Mouse (Mus musculus) forelimb bud, embryonic 11.5 days (tissue): ENCODE measurements at regions not wholly inside any gene's neighbourhood (a gene's known extent, or its start where the extent isn't known, plus 50 kb on each side); places are given as distances from the start of the nearest gene placed in this dataset.
"Not testable (repeated sequence)": the region's sequence is repeated elsewhere in the genome, so short reads cannot be mapped to it uniquely, and the experiment has no call there.

Experiments used
- DNase-seq: peaks from one replicate; pipeline ENCODE4 v3.0.0-alpha.2; 2012; ENCODE audit warnings: low read depth, low spot score

DNA sequence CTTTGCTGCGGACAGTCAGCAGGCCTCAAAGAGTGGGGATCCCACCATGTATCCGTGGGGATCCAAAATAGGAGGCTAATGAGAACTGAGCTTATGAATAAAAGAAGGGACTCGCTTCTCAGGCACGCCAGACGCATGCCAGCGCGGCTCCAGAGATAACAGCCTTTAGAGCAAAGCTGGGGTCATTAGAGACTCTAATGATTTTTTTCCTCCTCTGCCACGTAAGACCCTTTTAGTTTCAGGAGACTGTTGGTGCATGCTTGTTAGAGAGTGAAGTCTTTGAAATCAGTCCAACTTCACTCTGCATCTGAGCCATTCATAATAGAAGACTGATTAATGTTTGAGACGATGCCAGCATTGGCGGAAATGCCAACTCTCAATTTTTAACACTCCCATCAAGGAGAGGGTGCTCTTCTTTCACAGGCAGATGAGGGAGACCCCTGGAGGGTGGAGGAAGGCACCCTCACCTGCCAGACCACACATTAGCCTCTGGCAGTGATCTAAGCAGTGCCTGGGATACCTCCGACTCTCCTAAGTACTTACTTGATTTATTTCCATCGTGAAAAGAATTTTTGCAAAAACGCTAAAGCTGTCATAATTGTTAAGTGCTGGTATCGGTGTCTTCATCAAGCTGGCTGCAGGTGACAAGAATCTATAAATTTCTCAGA lies 104.0 kb upstream of the Tcerg1l start:
- no peak for DNase-seq

DNA sequence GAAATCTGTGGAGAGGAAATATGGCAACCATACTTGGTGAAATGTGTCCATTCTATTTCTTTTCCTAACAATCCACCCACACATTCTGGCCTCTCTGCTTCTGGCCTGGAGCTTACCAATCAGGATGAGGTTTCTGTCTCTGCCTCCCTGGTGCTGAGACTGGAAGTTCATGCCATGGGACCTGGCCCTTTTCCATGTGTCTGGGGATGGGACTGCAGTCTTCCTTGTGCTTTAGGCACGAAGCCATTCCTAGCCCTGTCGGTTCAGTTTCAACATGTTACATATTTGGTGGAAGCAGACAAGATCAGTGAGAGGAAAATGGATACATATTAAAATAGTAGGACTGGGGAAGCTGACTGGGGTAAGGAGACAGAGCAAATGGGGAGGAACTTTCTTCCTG lies 100.2 kb upstream of the Tcerg1l start:
- DNase-seq = no peak

DNA sequence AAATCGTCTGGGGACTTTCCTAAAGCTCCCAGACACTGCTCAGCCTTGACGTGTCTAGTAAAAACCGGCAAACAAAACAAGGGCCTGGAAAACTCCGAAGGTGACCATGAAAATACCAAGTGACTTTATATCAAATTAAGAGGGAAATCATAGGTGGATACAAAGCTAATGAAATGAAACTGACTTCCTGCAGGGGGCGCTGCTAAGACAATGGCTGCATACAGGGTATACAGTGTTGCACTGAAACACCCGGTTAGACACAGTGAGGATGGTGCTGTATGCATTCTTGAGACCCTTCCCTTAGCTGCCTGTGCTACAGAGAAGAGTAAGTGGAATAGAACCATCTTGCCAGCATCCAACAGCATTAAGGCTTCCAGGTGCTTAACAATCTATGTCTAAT lies 99.7 kb upstream of the Tcerg1l start:
- DNase-seq = no peak

DNA sequence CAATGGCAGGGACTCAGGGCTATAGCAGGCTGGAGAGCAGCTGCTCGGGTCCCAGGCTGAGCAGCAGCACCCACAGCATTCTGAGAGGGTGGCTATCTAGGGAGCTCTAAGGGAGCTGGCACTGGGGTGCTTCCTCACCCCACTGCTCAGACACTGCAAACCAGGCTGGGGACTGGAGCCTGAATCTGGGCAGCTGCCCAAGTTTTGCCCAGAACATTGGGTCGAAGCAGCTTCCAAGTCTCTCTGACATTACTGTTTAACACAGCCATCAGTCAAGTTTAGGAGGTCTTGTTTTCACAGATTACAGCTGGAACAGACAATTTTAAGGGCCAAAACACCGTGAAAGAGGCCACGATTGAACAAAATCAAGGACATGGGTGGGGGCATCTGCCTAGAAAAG lies 96.1 kb upstream of the Tcerg1l start:
- no peak for DNase-seq

DNA sequence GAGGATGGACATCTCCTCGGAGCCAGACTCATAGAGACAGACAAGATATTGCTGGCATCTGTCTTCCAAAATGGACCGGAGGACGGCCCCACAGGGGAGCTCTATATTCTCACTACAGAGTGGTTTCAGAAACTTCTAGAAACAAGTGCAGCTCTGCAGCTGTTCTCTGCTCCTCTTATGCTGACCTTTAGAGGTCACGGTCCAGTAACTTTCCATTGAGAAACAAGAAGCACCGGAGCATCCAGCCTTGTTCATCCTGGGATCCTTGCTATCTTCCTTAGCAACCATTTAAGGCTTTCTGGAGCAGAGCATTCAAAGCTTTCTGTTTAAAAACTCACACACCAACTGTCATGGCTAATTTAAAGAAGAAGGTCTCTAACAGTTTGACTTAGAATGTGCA lies 94.7 kb upstream of the Tcerg1l start:
- DNase-seq = no peak

DNA sequence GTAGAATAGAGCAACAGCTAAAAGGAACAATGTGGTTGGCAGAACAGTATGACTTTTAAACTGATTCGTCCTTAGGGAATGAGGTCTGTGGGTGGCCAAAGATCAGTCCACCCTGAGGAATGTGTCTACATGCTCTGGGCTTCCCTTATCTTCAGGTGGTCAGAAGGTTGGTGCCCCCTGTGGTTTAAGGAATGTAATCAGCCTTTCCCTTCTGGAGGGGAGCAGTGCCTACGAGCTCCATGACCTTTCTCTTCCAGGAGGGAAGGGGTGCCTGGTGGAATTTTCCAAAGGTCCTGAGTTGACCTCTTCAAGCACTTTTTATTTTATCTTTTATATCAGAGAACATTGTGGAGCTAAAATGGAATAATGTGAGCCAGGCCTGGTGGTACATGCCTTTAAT lies 91.9 kb upstream of the Tcerg1l start:
- no peak for DNase-seq

DNA sequence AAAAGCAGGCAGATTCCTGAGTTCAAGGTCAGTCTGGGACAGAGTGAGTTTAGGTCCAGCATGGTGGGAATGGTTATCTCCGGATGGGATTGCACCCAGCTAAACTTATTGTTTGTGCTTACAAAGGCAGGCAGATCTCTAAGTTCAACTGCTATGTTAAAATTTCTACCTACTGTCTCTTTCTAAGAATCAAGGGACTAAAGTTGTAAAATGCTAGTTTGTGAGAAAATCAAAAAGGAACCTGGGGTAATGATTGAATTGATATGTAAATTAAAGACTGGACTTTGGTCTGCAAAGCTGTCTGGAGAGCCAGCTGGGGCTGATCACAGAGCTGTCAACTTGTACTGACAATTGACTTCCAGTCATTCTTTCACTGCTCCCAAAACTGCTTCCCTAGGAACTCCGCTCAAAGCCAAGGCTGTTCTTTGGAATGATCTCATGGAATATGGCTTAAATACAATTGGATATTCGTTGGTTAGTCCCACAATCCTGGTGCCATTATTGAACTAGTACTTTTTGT lies 90.7 kb upstream of the Tcerg1l start:
- DNase-seq = no peak

DNA sequence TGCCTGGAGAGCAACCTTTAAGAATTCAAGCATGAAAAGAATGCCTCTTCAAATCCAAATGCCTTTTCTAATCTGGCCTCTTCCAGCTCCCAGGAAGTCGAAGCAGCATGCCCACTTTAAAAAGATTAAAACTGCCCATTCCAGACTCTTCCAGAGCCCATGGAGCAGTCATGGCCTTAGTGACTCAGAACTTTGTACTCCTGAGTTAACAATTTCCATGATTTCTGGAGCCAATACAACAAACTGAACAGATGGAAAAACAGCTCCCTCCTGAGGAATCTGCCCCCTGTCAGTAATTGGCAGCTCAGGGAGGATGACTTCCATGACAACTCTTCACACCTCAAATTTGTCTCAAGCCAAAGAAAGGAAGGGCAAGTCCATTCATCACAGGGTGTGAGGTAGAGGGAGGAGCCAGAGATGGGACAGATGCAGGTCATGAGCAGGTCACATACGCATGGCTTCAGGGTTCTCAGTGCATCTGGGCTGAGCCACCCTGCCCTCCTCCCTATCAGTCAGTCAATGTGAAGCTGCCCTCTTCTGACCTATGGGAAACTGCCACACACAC lies 75.4 kb upstream of the Tcerg1l start:
- no peak for DNase-seq

DNA sequence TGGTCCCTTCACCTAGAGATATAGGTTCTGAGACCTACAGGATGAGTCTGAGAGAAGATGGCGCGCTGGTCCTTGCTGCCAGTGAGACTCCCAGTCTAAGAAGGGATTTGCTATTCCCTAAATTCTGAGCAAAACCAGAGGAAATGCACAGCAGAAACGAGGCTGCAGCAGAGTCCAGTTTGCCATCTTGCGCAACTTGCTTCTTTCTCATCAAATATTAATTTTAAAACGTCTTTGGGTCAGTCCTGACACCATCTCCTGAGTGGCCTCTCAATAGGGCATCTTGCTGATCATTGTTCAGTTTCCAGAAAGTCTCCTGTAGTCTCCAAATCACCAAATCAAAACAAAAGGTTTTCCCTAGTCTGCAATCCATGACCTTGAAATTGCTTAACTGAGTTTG lies 74.8 kb upstream of the Tcerg1l start:
- no peak for DNase-seq

DNA sequence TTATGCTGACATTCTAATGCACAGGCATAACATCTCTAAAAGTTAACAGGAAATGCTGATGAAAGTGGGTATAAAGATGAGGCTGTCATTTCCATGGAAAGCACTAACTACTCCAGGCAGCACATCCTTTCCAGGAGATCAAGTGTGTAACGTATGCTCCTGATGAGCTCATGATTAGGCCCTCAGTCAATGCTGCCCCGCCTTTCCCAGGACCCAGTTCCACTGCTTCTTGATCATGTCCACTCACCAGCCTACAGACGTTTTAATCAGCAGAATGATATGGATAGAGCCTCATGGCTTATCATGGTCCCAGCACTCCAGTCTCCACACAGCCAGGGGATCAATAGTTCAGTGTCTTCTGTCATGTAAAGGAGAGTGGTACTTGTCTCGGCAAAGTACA lies 71.7 kb upstream of the Tcerg1l start:
- no peak for DNase-seq

DNA sequence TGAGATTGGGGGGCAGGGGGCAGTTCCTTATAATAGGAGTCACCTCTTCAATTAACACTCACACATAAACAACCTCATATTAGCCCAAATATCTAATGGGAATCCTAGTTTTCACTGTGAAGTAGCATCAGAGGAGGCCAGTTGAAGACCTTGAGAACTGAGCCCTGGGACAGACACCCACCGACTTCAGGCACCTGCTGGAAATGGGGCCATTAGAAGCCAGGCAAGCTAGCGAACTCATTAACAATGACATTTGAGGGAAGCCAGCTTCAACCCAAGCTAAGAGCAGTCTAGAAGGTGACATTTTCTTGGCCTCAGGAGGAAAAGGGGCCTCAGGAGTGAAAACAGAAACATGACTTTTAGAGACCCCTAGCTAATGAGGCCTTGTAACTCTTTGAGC lies 70.9 kb upstream of the Tcerg1l start:
- no peak for DNase-seq

DNA sequence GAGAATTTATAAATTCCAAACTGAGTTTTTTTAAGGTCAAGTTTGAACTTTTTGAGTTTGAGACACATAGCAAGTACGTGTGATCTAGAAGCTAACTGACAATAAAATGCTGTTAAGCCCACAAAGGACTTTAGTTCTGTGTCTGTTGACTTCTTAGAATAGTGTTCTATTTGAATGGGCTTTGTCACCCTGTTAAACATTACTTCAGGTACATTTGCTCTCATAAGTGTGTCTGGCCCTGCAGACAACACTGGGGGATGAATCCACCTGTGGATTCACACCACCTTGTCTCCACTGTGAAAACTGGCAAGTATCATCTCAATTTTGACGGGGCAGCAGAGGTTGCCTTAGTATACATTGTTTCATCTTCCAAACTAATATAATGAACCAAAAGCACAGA lies 70.5 kb upstream of the Tcerg1l start:
- no peak for DNase-seq

DNA sequence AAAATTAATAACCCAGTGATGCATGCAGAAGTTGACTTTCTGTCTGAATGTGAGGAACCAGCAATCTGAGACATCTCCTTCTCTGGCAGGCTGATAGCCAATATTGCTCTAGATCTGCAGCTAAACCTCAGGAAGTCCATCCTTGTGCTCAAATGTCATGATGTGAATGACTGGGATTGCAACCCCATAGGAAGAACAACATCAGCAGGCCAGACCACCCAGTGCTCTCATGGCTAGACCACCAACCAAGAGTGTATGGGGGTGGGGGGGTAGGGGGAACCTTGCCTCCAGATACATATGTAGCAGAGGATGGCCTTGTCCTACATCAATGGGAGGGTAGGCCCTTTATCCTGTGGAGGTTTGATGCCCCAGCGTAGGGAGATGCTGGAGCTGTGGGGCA lies 69.9 kb upstream of the Tcerg1l start:
- DNase-seq = no peak

DNA sequence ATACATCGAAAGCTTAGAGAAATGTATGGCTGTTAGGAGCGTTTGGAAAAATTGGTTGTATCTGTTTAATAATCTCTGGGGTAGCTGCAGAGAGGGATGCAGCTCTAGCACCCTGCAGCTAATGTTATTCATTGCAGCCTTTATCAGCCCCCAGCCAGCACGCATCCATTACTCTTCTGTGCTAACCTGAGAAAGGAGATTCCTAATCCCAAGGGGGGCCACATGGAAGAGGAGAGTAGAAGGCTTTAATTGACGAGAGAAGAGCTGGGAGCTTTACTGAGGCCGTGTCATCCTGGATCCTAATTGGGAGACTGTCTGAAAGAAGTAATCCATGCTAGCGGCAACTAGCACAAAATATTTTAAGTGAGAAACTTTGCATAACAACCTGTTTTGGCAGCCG lies 60.4 kb upstream of the Tcerg1l start:
- DNase-seq = no peak

DNA sequence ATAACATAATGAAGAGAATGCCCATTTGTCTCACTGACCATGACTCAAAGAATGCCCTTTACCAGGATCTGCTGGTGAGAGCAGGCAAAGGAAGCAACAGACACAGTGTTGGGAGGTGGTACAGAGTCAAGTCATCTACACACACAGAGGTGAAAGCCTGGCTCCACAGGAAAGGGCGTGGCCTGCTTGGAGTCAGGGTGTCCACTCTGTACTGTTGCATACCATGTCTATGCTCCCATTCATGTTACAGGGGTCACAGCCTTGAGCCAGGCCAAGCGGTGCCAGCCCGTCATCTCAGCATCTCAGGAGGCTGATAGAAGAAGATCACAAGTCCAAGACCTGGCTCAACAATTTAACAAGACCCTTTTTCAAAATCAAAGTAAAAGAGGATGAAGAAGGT lies 57.8 kb upstream of the Tcerg1l start:
- DNase-seq = no peak

DNA sequence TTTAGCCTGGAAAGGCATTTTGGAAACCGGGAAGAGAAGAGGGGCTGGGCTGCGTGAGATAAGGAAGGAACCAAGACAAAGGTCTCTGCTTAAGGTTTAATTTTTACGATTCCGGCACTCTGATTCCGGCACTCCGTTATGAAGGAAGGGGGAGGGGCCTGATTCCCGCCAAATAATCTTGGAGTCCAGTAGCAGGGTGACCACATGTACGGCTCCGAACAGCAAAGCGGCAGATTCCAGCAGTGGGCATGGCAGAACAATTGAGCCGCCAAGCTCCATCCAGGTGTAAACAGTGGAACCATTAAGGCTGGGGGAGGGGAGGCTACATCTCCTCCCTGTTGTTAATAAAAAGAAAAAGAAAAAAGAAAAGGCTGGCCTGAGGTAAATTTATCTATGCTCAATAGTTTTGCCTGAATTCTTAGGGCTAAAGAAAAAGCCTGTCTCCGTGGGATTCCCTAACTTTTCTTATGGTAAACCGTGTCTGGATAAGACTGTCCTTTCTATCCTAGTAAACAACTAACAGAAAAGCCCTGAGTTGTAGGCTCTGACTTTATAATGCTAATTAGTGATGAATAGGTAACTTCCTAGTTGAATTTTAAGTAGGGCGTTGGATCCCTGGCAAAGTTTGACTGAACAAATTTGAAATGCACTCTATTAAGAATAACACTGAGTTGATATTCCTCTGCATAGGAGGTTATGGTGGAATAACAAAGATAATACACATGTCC lies 57.1 kb upstream of the Tcerg1l start:
- not testable (repeated sequence) for DNase-seq

DNA sequence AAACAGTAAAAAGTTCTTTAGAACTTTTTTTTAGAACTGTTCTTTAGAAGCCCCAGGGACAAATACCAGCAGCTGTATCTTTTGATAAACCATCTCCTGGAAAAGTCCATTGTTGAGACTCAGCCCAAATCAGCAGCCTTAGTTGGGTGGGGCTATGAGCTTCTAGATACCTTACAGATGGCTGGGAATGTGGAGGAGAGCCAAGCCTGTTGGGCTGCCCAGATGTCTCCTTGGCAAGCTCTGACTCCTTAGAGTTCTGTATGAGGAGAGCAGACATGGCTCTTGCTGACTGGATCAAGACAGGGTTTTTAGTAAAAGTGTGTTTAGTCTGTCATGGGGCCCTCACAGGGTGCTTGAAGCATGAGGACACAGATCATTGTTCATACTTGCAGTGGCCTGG lies 53.8 kb upstream of the Tcerg1l start:
- no peak for DNase-seq

DNA sequence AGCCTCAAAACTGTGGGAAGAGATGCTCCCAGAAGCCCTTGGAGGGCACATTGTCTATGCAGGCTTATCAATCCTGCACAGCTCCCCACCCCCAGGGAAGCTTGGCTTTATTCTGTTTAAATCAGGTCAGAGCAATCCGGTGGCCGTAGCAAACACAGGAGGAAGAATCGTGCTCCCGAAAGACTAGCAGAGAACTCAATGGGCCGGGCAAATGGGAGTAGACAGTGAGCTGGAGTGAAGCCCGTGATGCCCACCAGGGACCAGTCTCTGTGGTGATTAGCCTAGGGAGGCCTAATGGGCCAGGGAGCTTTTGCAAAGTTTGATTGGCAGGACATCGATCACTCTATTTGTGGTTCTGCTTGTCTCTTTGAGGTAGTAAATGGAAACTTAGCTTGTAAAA lies 51.0 kb upstream of the Tcerg1l start:
- no peak for DNase-seq
